Mouse (Mus musculus) hindbrain, embryonic 13.5 days (tissue): ENCODE data around the gene Nrp2. TPM values are rescaled to one million over a fixed set of nuclear protein-coding genes. Genes with fewer than 3 reads are reported as not detected.

Experiments used
- ATAC-seq: fragments of 200-750 bp; cut with Nextera tagmentation; 2 replicates; pipeline ENCODE4 v1.8.0; 2017; ENCODE audit warnings: moderate TSS enrichment; ENCODE audit not compliant: low FRiP score
- H3K27ac ChIP-seq: fragments of 300-500 bp; sonication (generic); 2 replicates; pipeline ENCODE4 v1.5.1; 2015; ENCODE audit warnings: inconsistent platforms, mild to moderate bottlenecking, moderate library complexity
- H3K27me3 ChIP-seq: fragments of 300-500 bp; sonication (generic); 2 replicates; pipeline ENCODE4 v1.6.1; 2015; ENCODE audit warnings: mild to moderate bottlenecking, inconsistent platforms
- H3K36me3 ChIP-seq: fragments of 300-500 bp; sonication (generic); 2 replicates; pipeline ENCODE4 v1.6.1; 2015; ENCODE audit warnings: mild to moderate bottlenecking, inconsistent platforms
- H3K4me1 ChIP-seq: fragments of 300-500 bp; sonication (generic); replicated peaks from 2 replicates; pipeline ENCODE4 v1.6.1; 2015; ENCODE audit warnings: inconsistent platforms
- H3K4me2 ChIP-seq: fragments of 300-500 bp; sonication (generic); 2 replicates; pipeline ENCODE4 v1.6.1; 2015; ENCODE audit warnings: inconsistent platforms, mild to moderate bottlenecking, moderate library complexity
- H3K4me3 ChIP-seq: fragments of 300-500 bp; sonication (generic); 2 replicates; pipeline ENCODE4 v1.5.1; 2015; ENCODE audit warnings: mild to moderate bottlenecking, inconsistent platforms
- H3K9ac ChIP-seq: fragments of 300-500 bp; sonication (generic); 2 replicates; pipeline ENCODE4 v1.6.1; 2015; ENCODE audit warnings: mild to moderate bottlenecking, inconsistent platforms
- H3K9me3 ChIP-seq: fragments of 300-500 bp; sonication (generic); 2 replicates; pipeline ENCODE4 v1.6.1; 2016; ENCODE audit warnings: inconsistent platforms
- WGBS: fragments of 180-500 bp; shearing (Covaris S2); methylation state at CpG from one replicate; pipeline ENCODE4 v1.1.7; 2015; 5-methylcytosine and 5-hydroxymethylcytosine counted together
- polyA plus RNA-seq: library from polyadenylated mRNA; unstranded; fragments of >200 nt; fragmentation: Nextera tagmentation; extraction: Ambion mirVana; gene quantifications from 2 replicates; pipeline ENCODE4 v1.2.1, GENCODE M21; 2015

Nrp2 gene
- polyA plus RNA-seq, 1 experiment from 2014 or later = 35.7 TPM

GRCm38 (mm10) chr1:62748361-62748760, 45.3 kb downstream of the Nrp2 start:
- Histone ChIP-seq H3K4me2 (no peak overlapping the region), H3K27me3 (peaks cover 27% of the 10 kb centered on the region), H3K4me3 (no peak overlapping the region), H3K9ac (no peak overlapping the region), H3K4me1 (peaks cover 42% of the 10 kb centered on the region), H3K9me3 (no peaks in the 10 kb centered on the region), H3K27ac (no peak overlapping the region), H3K36me3 (peaks cover 51% of the 10 kb centered on the region)
- WGBS = 66% methylated on average over 3 of the region's 3 CpGs
- no peak for ATAC-seq

GRCm38 (mm10) chr1:62749716-62750115, 46.6 kb downstream of the Nrp2 start:
- Histone ChIP-seq H3K4me2 (no peak overlapping the region), H3K27ac (no peak overlapping the region), H3K36me3 (peaks cover 46% of the 10 kb centered on the region), H3K4me1 (peaks cover 51% of the 10 kb centered on the region), H3K9ac (no peak overlapping the region), H3K27me3 (peaks cover 27% of the 10 kb centered on the region), H3K9me3 (no peaks in the 10 kb centered on the region), H3K4me3 (no peak overlapping the region)
- 65% methylated on average over 14 of the region's 14 CpGs for WGBS
- ATAC-seq = no peak

GRCm38 (mm10) chr1:62750408-62751008, 47.4 kb downstream of the Nrp2 start:
- no peak for ATAC-seq
- H3K4me1 ChIP-seq = peaks cover 51% of the 10 kb centered on the region
- H3K9ac ChIP-seq = no peak overlapping the region
- no peak overlapping the region for H3K4me2 ChIP-seq
- no peak overlapping the region for H3K4me3 ChIP-seq
- H3K27me3 ChIP-seq = peaks cover 29% of the 10 kb centered on the region
- 85% methylated on average over 5 of the region's 5 CpGs for WGBS
- H3K9me3 ChIP-seq = no peaks in the 10 kb centered on the region
- H3K27ac ChIP-seq = peak overlapping the region; percentile 55; the same call in 1 of the 2 replicates
- peaks cover 39% of the 10 kb centered on the region for H3K36me3 ChIP-seq

GRCm38 (mm10) chr1:62751011-62752006, 48.2 kb downstream of the Nrp2 start:
- no peaks in the 10 kb centered on the region for H3K9me3 ChIP-seq
- 0 out of 2 replicates have a peak overlapping the region, but pooled peaks have one; percentile 0 for H3K9ac ChIP-seq
- peak overlapping the region; percentile 55 for H3K27ac ChIP-seq
- WGBS = 34% methylated on average over 15 of the region's 15 CpGs
- H3K27me3 ChIP-seq = peaks cover 29% of the 10 kb centered on the region
- peak; percentile 58 for ATAC-seq
- H3K4me3 ChIP-seq = no peak overlapping the region
- peaks cover 31% of the 10 kb centered on the region for H3K36me3 ChIP-seq
- peaks cover 51% of the 10 kb centered on the region for H3K4me1 ChIP-seq
- no peak overlapping the region for H3K4me2 ChIP-seq

- no peak overlapping the region for H3K4me3 ChIP-seq
- ATAC-seq = no peak
- peaks cover 51% of the 10 kb centered on the region for H3K4me1 ChIP-seq
- no peaks in the 10 kb centered on the region for H3K9me3 ChIP-seq
- H3K9ac ChIP-seq = no peak overlapping the region
- H3K27me3 ChIP-seq = peaks cover 24% of the 10 kb centered on the region
- no peak overlapping the region for H3K4me2 ChIP-seq
- H3K27ac ChIP-seq = peak overlapping the region; percentile 55
- WGBS = 52% methylated on average over 8 of the region's 8 CpGs
- H3K36me3 ChIP-seq = peaks cover 23% of the 10 kb centered on the region
These were observed 49.0 kb downstream of the Nrp2 start for GRCm38 (mm10) chr1:62752055-62752454.

- no peak for ATAC-seq
- peaks cover 54% of the 10 kb centered on the region for H3K4me1 ChIP-seq
- WGBS = 70% methylated on average over 7 of the region's 7 CpGs
These were observed 49.7 kb downstream of the Nrp2 start for GRCm38 (mm10) chr1:62752661-62753333.

GRCm38 (mm10) chr1:62754066-62754835, 51.2 kb downstream of the Nrp2 start:
- Histone ChIP-seq H3K36me3 (peaks cover 10% of the 10 kb centered on the region), H3K27me3 (peaks cover 8% of the 10 kb centered on the region; the same call in 1 of the 2 replicates), H3K4me1 (peaks cover 52% of the 10 kb centered on the region), H3K9ac (peak overlapping the region; percentile 29; the same call in 1 of the 2 replicates), H3K4me3 (no peak overlapping the region), H3K4me2 (no peak overlapping the region), H3K9me3 (no peaks in the 10 kb centered on the region), H3K27ac (peak overlapping the region; percentile 40; the same call in 1 of the 2 replicates)
- ATAC-seq = no peak
- 53% methylated on average over 8 of the region's 8 CpGs for WGBS

More at GRCm38 (mm10) chr1:62752661-62753333, 49.7 kb downstream of the Nrp2 start:
- Histone ChIP-seq H3K4me3 (no peak overlapping the region), H3K9ac (no peak overlapping the region), H3K27me3 (peaks cover 20% of the 10 kb centered on the region), H3K4me2 (no peak overlapping the region), H3K27ac (no peak overlapping the region), H3K36me3 (peaks cover 16% of the 10 kb centered on the region), H3K9me3 (no peaks in the 10 kb centered on the region)

GRCm38 (mm10) chr1:62760086-62760485, 57.0 kb downstream of the Nrp2 start:
- Histone ChIP-seq H3K36me3 (peaks cover 51% of the 10 kb centered on the region), H3K27ac (no peak overlapping the region), H3K9ac (no peak overlapping the region), H3K27me3 (0 out of 2 replicates have a peak, but pooled peaks cover 4% of the 10 kb centered on the region), H3K9me3 (no peaks in the 10 kb centered on the region), H3K4me2 (no peak overlapping the region), H3K4me3 (no peak overlapping the region), H3K4me1 (0 out of 2 replicates have a peak, but pooled peaks cover 3% of the 10 kb centered on the region)
- ATAC-seq = no peak
- WGBS = 60% methylated on average over 5 of the region's 5 CpGs

- Histone ChIP-seq H3K9ac (no peak overlapping the region), H3K9me3 (no peaks in the 10 kb centered on the region), H3K27ac (no peak overlapping the region), H3K4me3 (no peak overlapping the region), H3K4me2 (no peak overlapping the region), H3K36me3 (peaks cover 55% of the 10 kb centered on the region), H3K4me1 (0 out of 2 replicates have a peak, but pooled peaks cover 3% of the 10 kb centered on the region), H3K27me3 (0 out of 2 replicates have a peak, but pooled peaks cover under 1% of the 10 kb centered on the region)
- no peak for ATAC-seq
- WGBS = 76% methylated on average over 17 of the region's 17 CpGs
These were observed 57.5 kb downstream of the Nrp2 start for GRCm38 (mm10) chr1:62760565-62760964.

- Histone ChIP-seq H3K36me3 (peaks cover 74% of the 10 kb centered on the region), H3K27ac (no peak overlapping the region), H3K4me3 (no peak overlapping the region), H3K9ac (no peak overlapping the region), H3K4me1 (0 out of 2 replicates have a peak, but pooled peaks cover 4% of the 10 kb centered on the region), H3K9me3 (no peaks in the 10 kb centered on the region), H3K27me3 (no peaks in the 10 kb centered on the region), H3K4me2 (no peak overlapping the region)
- ATAC-seq = no peak
- 96% methylated on average over 4 of the region's 4 CpGs for WGBS
These were observed 60.7 kb downstream of the Nrp2 start for GRCm38 (mm10) chr1:62763779-62764178.

- Histone ChIP-seq H3K9me3 (no peaks in the 10 kb centered on the region), H3K4me2 (no peak overlapping the region), H3K27ac (no peak overlapping the region), H3K4me1 (0 out of 2 replicates have a peak, but pooled peaks cover 4% of the 10 kb centered on the region), H3K4me3 (no peak overlapping the region), H3K9ac (no peak overlapping the region), H3K27me3 (no peaks in the 10 kb centered on the region), H3K36me3 (peaks cover 74% of the 10 kb centered on the region)
- ATAC-seq = no peak
- 63% methylated on average over 7 of the region's 7 CpGs for WGBS
These were observed 62.1 kb downstream of the Nrp2 start for GRCm38 (mm10) chr1:62765171-62765570.
